Mouse (Mus musculus) limb, embryonic 10.5 days (tissue): ENCODE measurements at regions not wholly inside any gene's neighbourhood (a gene's known extent, or its start where the extent isn't known, plus 50 kb on each side); places are given as distances from the start of the nearest gene placed in this dataset.

Source experiments
- DNase-seq: peaks from one replicate; pipeline ENCODE4 v3.0.0-alpha.2; 2017; ENCODE audit warnings: low spot score
- H3K27ac ChIP-seq: fragments of 300-500 bp; sonication (generic); 2 replicates; pipeline ENCODE4 v1.5.1; 2016; ENCODE audit warnings: mild to moderate bottlenecking
- H3K27me3 ChIP-seq: fragments of 300-500 bp; sonication (generic); 2 replicates; pipeline ENCODE4 v1.6.1; 2016; ENCODE audit warnings: low read depth, mild to moderate bottlenecking; ENCODE audit not compliant: poor library complexity, severe bottlenecking
- H3K36me3 ChIP-seq: fragments of 300-500 bp; sonication (generic); 2 replicates; pipeline ENCODE4 v1.6.1; 2016; ENCODE audit warnings: mild to moderate bottlenecking, moderate library complexity
- H3K4me1 ChIP-seq: fragments of 300-500 bp; sonication (generic); 2 replicates; pipeline ENCODE4 v1.6.1; 2016
- H3K4me3 ChIP-seq: fragments of 300-500 bp; sonication (generic); 2 replicates; pipeline ENCODE4 v1.5.1; 2016; ENCODE audit warnings: mild to moderate bottlenecking, moderate library complexity
- H3K9me3 ChIP-seq: fragments of 300-500 bp; sonication (generic); replicated peaks from 2 replicates; pipeline ENCODE4 v1.6.1; 2016; ENCODE audit warnings: mild to moderate bottlenecking
- WGBS: fragments of 180-500 bp; shearing (Covaris S2); methylation state at CpG from one replicate; pipeline ENCODE4 v1.1.7; 2016; 5-methylcytosine and 5-hydroxymethylcytosine counted together

GRCm38 (mm10) chr1:90280227-90280626 lies 76.4 kb downstream of the Ackr3 start:
- WGBS, result 53% methylated on average over 8 of the region's 8 CpGs
- DNase-seq, result no peak

GRCm38 (mm10) chr1:90281255-90281654 lies 77.5 kb downstream of the Ackr3 start:
- Histone ChIP-seq H3K4me1 (peaks cover 40% of the 10 kb centered on the region), H3K9me3 (no peaks in the 10 kb centered on the region), H3K36me3 (no peaks in the 10 kb centered on the region), H3K4me3 (no peak overlapping the region), H3K27me3 (0 out of 2 replicates have a peak, but pooled peaks cover 7% of the 10 kb centered on the region), H3K27ac (peak overlapping the region; percentile 20; the same call in 1 of the 2 replicates)
- WGBS, result 91% methylated on average over 1 of the region's 1 CpGs
- no peak for DNase-seq

More at GRCm38 (mm10) chr1:90280227-90280626, 76.4 kb downstream of the Ackr3 start:
- H3K4me3 ChIP-seq, result no peak overlapping the region
- H3K9me3 ChIP-seq, result no peaks in the 10 kb centered on the region
- H3K36me3 ChIP-seq, result no peaks in the 10 kb centered on the region
- peaks cover 38% of the 10 kb centered on the region for H3K4me1 ChIP-seq
- 0 out of 2 replicates have a peak, but pooled peaks cover 11% of the 10 kb centered on the region for H3K27me3 ChIP-seq
- peak overlapping the region; percentile 47; the same call in 1 of the 2 replicates for H3K27ac ChIP-seq

GRCm38 (mm10) chr1:90281956-90282355 lies 78.2 kb downstream of the Ackr3 start:
- Histone ChIP-seq H3K4me3 (no peak overlapping the region), H3K27me3 (0 out of 2 replicates have a peak, but pooled peaks cover 7% of the 10 kb centered on the region), H3K36me3 (no peaks in the 10 kb centered on the region), H3K9me3 (no peaks in the 10 kb centered on the region), H3K4me1 (peaks cover 45% of the 10 kb centered on the region), H3K27ac (no peak overlapping the region)
- no peak for DNase-seq
- 95% methylated on average over 6 of the region's 6 CpGs for WGBS

GRCm38 (mm10) chr1:90282367-90282766 lies 78.6 kb downstream of the Ackr3 start:
- H3K36me3 ChIP-seq, result no peaks in the 10 kb centered on the region
- DNase-seq, result no peak
- H3K27me3 ChIP-seq, result 0 out of 2 replicates have a peak, but pooled peaks cover 3% of the 10 kb centered on the region
- 86% methylated on average over 8 of the region's 8 CpGs for WGBS
- H3K4me3 ChIP-seq, result no peak overlapping the region
- no peak overlapping the region for H3K27ac ChIP-seq
- no peaks in the 10 kb centered on the region for H3K9me3 ChIP-seq
- H3K4me1 ChIP-seq, result peaks cover 47% of the 10 kb centered on the region

- H3K27ac ChIP-seq, result no peak overlapping the region
- H3K36me3 ChIP-seq, result no peaks in the 10 kb centered on the region
- H3K9me3 ChIP-seq, result no peaks in the 10 kb centered on the region
- no peaks in the 10 kb centered on the region for H3K27me3 ChIP-seq
- WGBS, result 62% methylated on average over 11 of the region's 11 CpGs
- peaks cover 55% of the 10 kb centered on the region for H3K4me1 ChIP-seq
- DNase-seq, result no peak
- no peak overlapping the region for H3K4me3 ChIP-seq
These were observed 79.5 kb downstream of the Ackr3 start for GRCm38 (mm10) chr1:90283176-90283775.

GRCm38 (mm10) chr1:90283912-90284636 lies 80.3 kb downstream of the Ackr3 start:
- Histone ChIP-seq H3K36me3 (no peaks in the 10 kb centered on the region), H3K9me3 (no peaks in the 10 kb centered on the region), H3K4me1 (peaks cover 59% of the 10 kb centered on the region), H3K27me3 (no peaks in the 10 kb centered on the region), H3K27ac (no peak overlapping the region; the same call in 1 of the 2 replicates), H3K4me3 (no peak overlapping the region)
- 82% methylated on average over 6 of the region's 6 CpGs for WGBS
- no peak for DNase-seq

- no peaks in the 10 kb centered on the region for H3K36me3 ChIP-seq
- no peak for DNase-seq
- no peak overlapping the region for H3K27ac ChIP-seq
- no peaks in the 10 kb centered on the region for H3K9me3 ChIP-seq
- H3K27me3 ChIP-seq, result 0 out of 2 replicates have a peak, but pooled peaks cover 3% of the 10 kb centered on the region
- WGBS, result 90% methylated on average over 4 of the region's 4 CpGs
- no peak overlapping the region for H3K4me3 ChIP-seq
- peaks cover 61% of the 10 kb centered on the region for H3K4me1 ChIP-seq
These were observed 81.5 kb downstream of the Ackr3 start for GRCm38 (mm10) chr1:90285318-90285717.

GRCm38 (mm10) chr1:90287251-90287650 lies 83.5 kb downstream of the Ackr3 start:
- DNase-seq, result no peak
- Histone ChIP-seq H3K27me3 (0 out of 2 replicates have a peak, but pooled peaks cover 8% of the 10 kb centered on the region), H3K27ac (peak overlapping the region; percentile 37; the same call in 1 of the 2 replicates), H3K4me3 (no peak overlapping the region), H3K9me3 (no peaks in the 10 kb centered on the region), H3K4me1 (peaks cover 54% of the 10 kb centered on the region), H3K36me3 (no peaks in the 10 kb centered on the region)
- WGBS, result 84% methylated on average over 3 of the region's 3 CpGs

GRCm38 (mm10) chr1:90288892-90289731 lies 85.3 kb downstream of the Ackr3 start:
- Histone ChIP-seq H3K4me3 (no peak overlapping the region), H3K27ac (peak overlapping the region; percentile 53; the same call in 1 of the 2 replicates), H3K4me1 (peaks cover 46% of the 10 kb centered on the region), H3K36me3 (no peaks in the 10 kb centered on the region), H3K27me3 (peaks cover 26% of the 10 kb centered on the region), H3K9me3 (no peaks in the 10 kb centered on the region)
- DNase-seq, result no peak
- 65% methylated on average over 8 of the region's 8 CpGs for WGBS

- H3K4me3 ChIP-seq, result no peak overlapping the region
- peak overlapping the region; percentile 38; the same call in 1 of the 2 replicates for H3K27ac ChIP-seq
- peaks cover 30% of the 10 kb centered on the region for H3K27me3 ChIP-seq
- WGBS, result 45% methylated on average over 6 of the region's 6 CpGs
- H3K9me3 ChIP-seq, result no peaks in the 10 kb centered on the region
- H3K36me3 ChIP-seq, result no peaks in the 10 kb centered on the region
- DNase-seq, result no peak
- H3K4me1 ChIP-seq, result peaks cover 41% of the 10 kb centered on the region
These were observed 86.0 kb downstream of the Ackr3 start for GRCm38 (mm10) chr1:90289732-90290215.

- Histone ChIP-seq H3K9me3 (no peaks in the 10 kb centered on the region), H3K36me3 (no peaks in the 10 kb centered on the region), H3K27ac (peak overlapping the region; percentile 38), H3K27me3 (peaks cover 39% of the 10 kb centered on the region), H3K4me1 (peaks cover 40% of the 10 kb centered on the region), H3K4me3 (no peak overlapping the region)
- DNase-seq, result no peak
- WGBS, result 70% methylated on average over 7 of the region's 7 CpGs
These were observed 86.8 kb downstream of the Ackr3 start for GRCm38 (mm10) chr1:90290428-90291197.

GRCm38 (mm10) chr1:90291256-90291655 lies 87.5 kb downstream of the Ackr3 start:
- 80% methylated on average over 1 of the region's 1 CpGs for WGBS
- peaks cover 45% of the 10 kb centered on the region for H3K27me3 ChIP-seq
- peaks cover 37% of the 10 kb centered on the region for H3K4me1 ChIP-seq
- no peak overlapping the region for H3K4me3 ChIP-seq
- no peak for DNase-seq
- H3K36me3 ChIP-seq, result no peaks in the 10 kb centered on the region
- H3K27ac ChIP-seq, result no peak overlapping the region
- no peaks in the 10 kb centered on the region for H3K9me3 ChIP-seq
